Mouse (Mus musculus): ENCODE data around the gene Fzd2.

DNA sequence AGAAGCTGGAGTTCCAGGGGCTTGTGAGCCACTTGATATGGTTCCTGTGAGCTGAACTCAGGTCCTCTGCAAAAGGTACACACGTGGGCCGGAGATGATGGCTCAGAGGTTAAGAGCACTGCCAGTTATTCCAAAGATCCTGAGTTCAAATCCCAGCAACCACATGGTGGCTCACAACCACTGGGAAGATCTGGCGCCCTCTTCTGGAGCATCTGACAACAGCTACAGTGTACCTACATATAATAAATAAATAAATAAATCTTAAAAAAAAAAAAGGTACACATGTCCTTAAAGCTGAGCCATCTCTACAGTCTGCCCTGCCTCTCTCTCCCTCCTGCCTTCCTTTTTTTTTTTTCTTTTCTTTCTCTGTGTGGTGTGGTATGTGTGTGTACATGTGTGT is 48.6 kb downstream of the Fzd2 start:
- no peak for TF ChIP-seq EP300 (optimal IDR thresholded peaks at IDR 0.05)
- TF ChIP-seq CTCF (IDR thresholded peaks at IDR 0.05; ENCODE audit: low read depth), result peak; percentile 63

All from stomach, postnatal 0 days (tissue).